Mouse (Mus musculus) left cerebral cortex, postnatal 14 days (tissue): ENCODE measurements around the gene Mkrn2os. TPM values are rescaled to one million over a fixed set of nuclear protein-coding genes. Genes with fewer than 3 reads are reported as not detected.

ENCODE experiments used
- DNase-seq, 2 experiments: peaks; one replicate each; pipeline ENCODE4 v3.0.0; 2021 to 2022; ENCODE audit warnings: low spot score in 2 of 2, mixed read lengths in 1 of 2
- intact Hi-C: fragments of 180-260 bp; cut with DNase I; formaldehyde crosslinking; loops from one replicate; pipeline ENCODE4 v1.15.1; 2025
- total RNA-seq, 2 experiments: library from RNA; stranded (reverse); gene quantifications; 2 replicates each; pipeline ENCODE4 v1.2.3; 2021

Mkrn2os gene
- total RNA-seq, 2 experiments from 2014 or later, result not detected

DNA sequence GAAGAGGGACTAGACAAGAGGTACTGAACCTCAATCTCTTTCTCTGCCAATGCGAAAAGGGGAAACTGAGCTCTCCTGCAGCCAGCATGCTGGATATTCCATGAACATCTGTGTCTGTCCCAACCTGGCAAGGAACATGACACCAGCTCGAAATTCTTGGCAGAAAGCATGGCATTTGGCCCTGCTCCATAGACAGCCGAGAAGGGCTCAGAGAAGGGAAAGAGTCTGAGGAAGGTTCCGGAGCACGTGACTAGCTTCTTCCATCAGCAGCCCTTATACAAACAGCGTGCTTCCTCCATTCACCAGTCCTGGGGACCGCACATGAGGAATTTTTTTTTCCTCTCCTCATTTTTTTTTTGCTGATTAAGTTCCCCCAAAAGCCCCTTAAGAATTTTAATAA, 57.8 kb downstream of the Mkrn2os start:
- no peak for DNase-seq
- intact Hi-C loops, result loop anchor here (5.0 kb wide), 2 partner anchors 262 to 487 kb away; no protein-coding TSS in a partner anchor

Other genes starting within 250 kb of the Mkrn2os start
- 1 to 10 TPM; 4.1 to 6.4 TPM for gene Pparg, start 231.6 kb downstream of the Mkrn2os start, total RNA-seq
- gene Tsen2, start 47.9 kb downstream of the Mkrn2os start, total RNA-seq, result 10 to 100 TPM; 19.5 to 21.2 TPM
- 10 to 100 TPM; 35.5 to 42.0 TPM for gene Mkrn2, start 9.3 kb upstream of the Mkrn2os start, total RNA-seq
- 100 to 1,000 TPM; 101 to 109 TPM for gene Raf1, start 84.1 kb upstream of the Mkrn2os start, total RNA-seq
- gene Tmem40, start 169.8 kb upstream of the Mkrn2os start, total RNA-seq, result 1 to 10 TPM; 2.1 TPM
- gene Cand2, start 182.0 kb upstream of the Mkrn2os start, total RNA-seq, result 1 to 10 TPM; 2.0 to 2.6 TPM
- 100 to 1,000 TPM; 508 TPM for gene Rpl32, start 216.2 kb upstream of the Mkrn2os start, total RNA-seq
- gene Efcab12, start 245.8 kb upstream of the Mkrn2os start, total RNA-seq, result 1 to 10 TPM; 3.4 to 4.8 TPM